Mouse (Mus musculus): ENCODE data around the gene Selenbp1.
"Not testable (repeated sequence)": the region's sequence is repeated elsewhere in the genome, so short reads cannot be mapped to it uniquely, and the experiment has no call there.

The Selenbp1 gene

GRCm38 (mm10) chr3:94932279-94932678 lies 577 bp upstream of the Selenbp1 start:
- not testable (repeated sequence) for DNase-seq (ENCODE audit: low read depth in 2 of 2, low spot score in 2 of 2)

GRCm38 (mm10) chr3:94933604-94934003 lies 748 bp downstream of the Selenbp1 start:
- DNase-seq (ENCODE audit: low read depth in 2 of 2, low spot score in 2 of 2), result not testable (repeated sequence)

- DNase-seq (ENCODE audit: low read depth in 2 of 2, low spot score in 2 of 2), result not testable (repeated sequence)
These were observed 1.7 kb downstream of the Selenbp1 start for GRCm38 (mm10) chr3:94934564-94934963.

GRCm38 (mm10) chr3:94935332-94935731 lies 2.5 kb downstream of the Selenbp1 start:
- not testable (repeated sequence) for DNase-seq (ENCODE audit: low read depth in 2 of 2, low spot score in 2 of 2)

GRCm38 (mm10) chr3:94936147-94936546 lies 3.3 kb downstream of the Selenbp1 start:
- DNase-seq (ENCODE audit: low read depth in 2 of 2, low spot score in 2 of 2), result not testable (repeated sequence)

GRCm38 (mm10) chr3:94937194-94937593 lies 4.3 kb downstream of the Selenbp1 start:
- not testable (repeated sequence) for DNase-seq (ENCODE audit: low read depth in 2 of 2, low spot score in 2 of 2)

GRCm38 (mm10) chr3:94940033-94940432 lies 7.2 kb downstream of the Selenbp1 start:
- DNase-seq (ENCODE audit: low read depth in 2 of 2, low spot score in 2 of 2), result not testable (repeated sequence)

- not testable (repeated sequence) for DNase-seq (ENCODE audit: low read depth in 2 of 2, low spot score in 2 of 2)
These were observed 9.5 kb downstream of the Selenbp1 start for GRCm38 (mm10) chr3:94942211-94942967.

GRCm38 (mm10) chr3:94943706-94944105 lies 10.8 kb downstream of the Selenbp1 start:
- DNase-seq (ENCODE audit: low read depth in 2 of 2, low spot score in 2 of 2), result not testable (repeated sequence)

- peak in 1 of 2 experiments; percentile 9 for DNase-seq (ENCODE audit: low read depth in 2 of 2, low spot score in 2 of 2)
These were observed 15.3 kb downstream of the Selenbp1 start for GRCm38 (mm10) chr3:94948066-94948614.

- DNase-seq (ENCODE audit: low read depth in 2 of 2, low spot score in 2 of 2), result no peak
These were observed 16.8 kb downstream of the Selenbp1 start for GRCm38 (mm10) chr3:94949645-94950044.

- peak; percentile 23 to 39 for DNase-seq (ENCODE audit: low read depth in 2 of 2, low spot score in 2 of 2)
These were observed 19.9 kb downstream of the Selenbp1 start for GRCm38 (mm10) chr3:94952806-94953205.

- no peak for DNase-seq (ENCODE audit: low read depth in 2 of 2, low spot score in 2 of 2)
These were observed 20.5 kb downstream of the Selenbp1 start for GRCm38 (mm10) chr3:94953384-94953763.

GRCm38 (mm10) chr3:94953764-94954616 lies 21.1 kb downstream of the Selenbp1 start, which contains the start of gene Rfx5:
TSS of gene Rfx5 (plus strand) at chr3:94954075.
- DNase-seq (ENCODE audit: low read depth in 2 of 2, low spot score in 2 of 2), result peak; percentile 88 to 89

- DNase-seq (ENCODE audit: low read depth in 2 of 2, low spot score in 2 of 2), result no peak
These were observed 25.4 kb downstream of the Selenbp1 start for GRCm38 (mm10) chr3:94958295-94958694.

- DNase-seq (ENCODE audit: low read depth in 2 of 2, low spot score in 2 of 2), result no peak
These were observed 27.0 kb downstream of the Selenbp1 start for GRCm38 (mm10) chr3:94959871-94960270.

GRCm38 (mm10) chr3:94960322-94960721 lies 27.5 kb downstream of the Selenbp1 start:
- no peak for DNase-seq (ENCODE audit: low read depth in 2 of 2, low spot score in 2 of 2)

- DNase-seq (ENCODE audit: low read depth in 2 of 2, low spot score in 2 of 2), result no peak
These were observed 32.1 kb downstream of the Selenbp1 start for GRCm38 (mm10) chr3:94964989-94965388.

GRCm38 (mm10) chr3:94965878-94966277 lies 33.0 kb downstream of the Selenbp1 start:
- DNase-seq (ENCODE audit: low read depth in 2 of 2, low spot score in 2 of 2), result no peak

GRCm38 (mm10) chr3:94972552-94972951 lies 39.7 kb downstream of the Selenbp1 start:
- no peak for DNase-seq (ENCODE audit: low read depth in 2 of 2, low spot score in 2 of 2)

- DNase-seq (ENCODE audit: low read depth in 2 of 2, low spot score in 2 of 2), result no peak
These were observed 40.8 kb downstream of the Selenbp1 start for GRCm38 (mm10) chr3:94973620-94974019.
